Mouse (Mus musculus) C2C12 (cell line): ENCODE measurements around the gene Ak1.

Experiments used
- CEBPB ChIP-seq: IDR thresholded peaks from one replicate; pipeline ENCODE4 v1.6.1; 2011; ENCODE audit warnings: low read depth, mild to moderate bottlenecking, control low read depth, moderate library complexity
- CTCF ChIP-seq: IDR thresholded peaks from one replicate; pipeline ENCODE4 v1.5.1; 2011; ENCODE audit not compliant: control insufficient read depth, insufficient read depth, insufficient read length
- FOSL1 ChIP-seq: IDR thresholded peaks from one replicate; pipeline ENCODE4 v1.8.0; 2011; ENCODE audit warnings: mild to moderate bottlenecking, low read length; ENCODE audit not compliant: poor library complexity, insufficient read depth, severe bottlenecking
- MAX ChIP-seq: IDR thresholded peaks from one replicate; pipeline ENCODE4 v1.6.1; 2011; ENCODE audit warnings: mild to moderate bottlenecking, control low read depth
- MYOD1 ChIP-seq: IDR thresholded peaks from one replicate; pipeline ENCODE4 v1.6.1; 2011; ENCODE audit warnings: low read depth; ENCODE audit not compliant: control insufficient read depth, insufficient read length
- MYOG ChIP-seq: IDR thresholded peaks from one replicate; pipeline ENCODE4 v1.6.1; 2011; ENCODE audit not compliant: control insufficient read depth, insufficient read length; ENCODE audit errors: extremely low read depth
- USF1 ChIP-seq: IDR thresholded peaks from one replicate; pipeline ENCODE4 v1.6.1; 2011; ENCODE audit warnings: low read depth, mild to moderate bottlenecking, control low read depth, moderate library complexity

- TF ChIP-seq CTCF (no peak), MAX (no peak), CEBPB (no peak), USF1 (no peak), FOSL1 (no peak), MYOD1 (no peak), MYOG (no peak)
Measured at GRCm38 (mm10) chr2:32662291-32662690, 40.7 kb downstream of the Ak1 start.
